Mouse (Mus musculus) megakaryocyte progenitor cell, adult 5-6 weeks (primary cell): Measurements from ENCODE around the gene Dirc2. TPM values are rescaled to one million over a fixed set of nuclear protein-coding genes. Genes with fewer than 3 reads are reported as not detected.
A peak's percentile ranks its signal among the peaks of the same experiment; 100 is the strongest.

Experiments used
- ATAC-seq: replicated peaks from 2 replicates; pipeline ENCODE4 v1.8.0; 2016; ENCODE audit warnings: mild to moderate bottlenecking, moderate TSS enrichment, inconsistent platforms; ENCODE audit not compliant: poor library complexity
- total RNA-seq, 2 experiments: library from RNA; stranded (forward) in 1 of 2; stranded (reverse) in 1 of 2; fragments of 157-497, 149-512 nt in 1 of 2; fragments of 200-1000 nt in 1 of 2; gene quantifications; 2 replicates each; pipeline versions ENCODE4 v1.2.3 to v1.2.4; 2015 to 2017

Dirc2 gene
- 24.3 and 25.5 TPM in 2 replicates for total RNA-seq (2015)
- total RNA-seq (2017) = 13.2 and 15.3 TPM in 2 replicates

GRCm38 (mm10) chr16:35768785-35769642 lies at the start of gene Dirc2:
Gene Dirc2, minus strand, starts transcription at chr16:35769356.
- peak; percentile 33 for ATAC-seq

GRCm38 (mm10) chr16:35817255-35818089 lies 48.3 kb upstream of the Dirc2 start:
- ATAC-seq = peak; percentile 99

- ATAC-seq = no peak
These were observed 44.0 kb upstream of the Dirc2 start for GRCm38 (mm10) chr16:35813119-35813518.

GRCm38 (mm10) chr16:35808838-35809237 lies 39.7 kb upstream of the Dirc2 start:
- peak; percentile 23; the same call in 1 of the 2 replicates for ATAC-seq

- ATAC-seq = no peak
These were observed 38.5 kb upstream of the Dirc2 start for GRCm38 (mm10) chr16:35807663-35807992.

- ATAC-seq = peak; percentile 81
These were observed 38.0 kb upstream of the Dirc2 start for GRCm38 (mm10) chr16:35806973-35807662.

GRCm38 (mm10) chr16:35803723-35804122 lies 34.6 kb upstream of the Dirc2 start:
- ATAC-seq = no peak

GRCm38 (mm10) chr16:35802163-35802562 lies 33.0 kb upstream of the Dirc2 start:
- no peak for ATAC-seq

GRCm38 (mm10) chr16:35791962-35792521 lies 22.9 kb upstream of the Dirc2 start:
- no peak for ATAC-seq

- no peak for ATAC-seq
These were observed 19.2 kb upstream of the Dirc2 start for GRCm38 (mm10) chr16:35788330-35788729.

GRCm38 (mm10) chr16:35787568-35788189 lies 18.5 kb upstream of the Dirc2 start:
- no peak for ATAC-seq

- ATAC-seq = no peak
These were observed 18.0 kb upstream of the Dirc2 start for GRCm38 (mm10) chr16:35787163-35787562.

GRCm38 (mm10) chr16:35784134-35784725 lies 15.1 kb upstream of the Dirc2 start:
- peak; percentile 79 for ATAC-seq

- ATAC-seq = no peak
These were observed 14.0 kb upstream of the Dirc2 start for GRCm38 (mm10) chr16:35783207-35783573.

GRCm38 (mm10) chr16:35782451-35783206 lies 13.5 kb upstream of the Dirc2 start:
- no peak for ATAC-seq

GRCm38 (mm10) chr16:35781651-35782050 lies 12.5 kb upstream of the Dirc2 start:
- ATAC-seq = no peak

- ATAC-seq = no peak
These were observed 11.9 kb upstream of the Dirc2 start for GRCm38 (mm10) chr16:35781096-35781495.

- no peak for ATAC-seq
These were observed 10.5 kb upstream of the Dirc2 start for GRCm38 (mm10) chr16:35779681-35780080.

GRCm38 (mm10) chr16:35777768-35778167 lies 8.6 kb upstream of the Dirc2 start:
- no peak for ATAC-seq
